Mouse (Mus musculus) lung, postnatal 0 days (tissue): ENCODE measurements at regions not wholly inside any gene's neighbourhood (a gene's known extent, or its start where the extent isn't known, plus 50 kb on each side); places are given as distances from the start of the nearest gene placed in this dataset.

Experiments
- CTCF ChIP-seq: IDR thresholded peaks from 2 replicates; pipeline ENCODE4 v1.5.1; 2016; ENCODE audit warnings: antibody characterized with exemption, mild to moderate bottlenecking
- EP300 ChIP-seq: IDR thresholded peaks from 2 replicates; pipeline ENCODE4 v1.6.1; 2016; ENCODE audit warnings: antibody characterized with exemption, mild to moderate bottlenecking, control low read depth

- TF ChIP-seq EP300 (no peak), CTCF (no peak)
These were observed 133.5 kb downstream of the Fbxo8 start for GRCm38 (mm10) chr8:56684352-56684751.
